Mouse (Mus musculus): ENCODE measurements at regions not wholly inside any gene's neighbourhood (a gene's known extent, or its start where the extent isn't known, plus 50 kb on each side); places are given as distances from the start of the nearest gene placed in this dataset.

DNA sequence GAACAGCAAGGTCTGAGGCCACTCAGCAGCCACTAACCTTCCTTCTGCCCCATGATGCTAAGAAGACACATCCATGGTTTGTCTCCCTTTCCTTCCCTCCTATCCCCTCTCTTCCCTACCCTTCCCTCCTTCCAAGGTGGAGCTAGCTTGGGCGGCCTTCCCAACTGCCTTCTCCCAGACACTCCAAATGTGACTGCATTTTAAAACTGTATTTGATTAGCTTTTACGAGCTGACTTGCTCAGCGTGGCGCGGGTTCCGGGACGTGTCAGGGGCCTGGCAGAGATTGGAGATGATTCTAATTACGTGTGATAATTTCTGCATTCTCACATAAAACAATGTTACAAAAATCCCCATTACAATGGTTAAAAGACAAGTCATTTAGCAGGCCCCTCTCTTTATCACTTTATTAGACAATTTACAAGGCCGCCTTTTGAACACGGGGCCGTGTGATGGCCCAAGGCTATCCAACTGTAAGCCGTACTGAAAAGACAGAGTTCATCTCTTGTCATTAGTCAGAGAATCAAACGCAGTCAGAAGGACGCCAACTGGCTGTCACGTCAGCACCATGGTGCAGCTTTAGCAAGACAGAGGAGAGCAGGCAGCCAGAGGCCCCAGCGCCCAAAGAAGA, 108.2 kb downstream of the Cryba4 start:
- intact Hi-C loops (cut with DNase I) = no loop called here
- no peak for DNase-seq

DNA sequence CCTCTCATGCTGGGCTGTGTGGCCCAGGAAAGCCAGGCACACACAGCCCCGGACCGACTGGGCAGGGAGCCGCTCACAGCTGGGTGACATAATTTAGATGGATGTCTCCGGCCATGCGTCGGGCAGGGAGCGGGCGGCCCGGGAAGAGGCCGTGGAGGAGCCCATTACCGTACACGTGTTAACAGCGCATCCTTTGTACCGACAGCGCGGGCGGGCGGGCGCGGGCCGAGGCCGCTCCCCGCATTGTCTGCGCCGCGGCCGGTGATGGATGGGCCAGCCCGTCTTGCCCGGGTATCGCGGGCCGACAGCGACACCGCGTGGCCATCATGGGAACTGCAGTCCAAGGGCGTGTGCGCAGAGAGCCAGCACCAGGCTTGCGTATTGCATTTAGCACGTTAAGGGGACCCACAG, 98.6 kb downstream of the Cryba4 start:
- intact Hi-C loops (cut with DNase I) = loop anchor here (1.0 to 5.0 kb wide), 3 partner anchors 471 to 880 kb away; no protein-coding TSS in a partner anchor
- peak; percentile 89 to 92 for DNase-seq

DNA sequence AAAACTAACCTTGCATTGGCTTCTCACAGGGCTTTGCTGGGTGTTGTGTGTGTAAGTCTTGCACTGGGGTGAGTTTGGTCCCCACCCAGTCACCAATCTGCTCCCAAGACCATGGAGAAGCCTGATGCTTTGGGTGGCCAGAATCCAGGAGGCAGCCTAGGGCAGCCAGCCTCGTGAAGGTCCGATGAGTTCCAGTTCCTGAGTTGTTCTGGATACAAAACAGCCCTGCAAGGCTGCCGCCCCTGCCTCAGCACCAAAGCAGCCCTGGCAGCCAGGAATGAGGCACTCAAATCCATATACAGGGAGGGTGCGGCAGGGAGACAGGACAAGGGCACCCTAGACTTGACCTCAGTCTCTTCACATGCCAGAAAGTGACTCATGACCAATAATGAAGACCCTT, 97.7 kb downstream of the Cryba4 start:
- intact Hi-C loops (cut with DNase I) = loop anchor here (5.0 kb wide), 1 partner anchor 472 kb away; no protein-coding TSS in a partner anchor
- DNase-seq = no peak

DNA sequence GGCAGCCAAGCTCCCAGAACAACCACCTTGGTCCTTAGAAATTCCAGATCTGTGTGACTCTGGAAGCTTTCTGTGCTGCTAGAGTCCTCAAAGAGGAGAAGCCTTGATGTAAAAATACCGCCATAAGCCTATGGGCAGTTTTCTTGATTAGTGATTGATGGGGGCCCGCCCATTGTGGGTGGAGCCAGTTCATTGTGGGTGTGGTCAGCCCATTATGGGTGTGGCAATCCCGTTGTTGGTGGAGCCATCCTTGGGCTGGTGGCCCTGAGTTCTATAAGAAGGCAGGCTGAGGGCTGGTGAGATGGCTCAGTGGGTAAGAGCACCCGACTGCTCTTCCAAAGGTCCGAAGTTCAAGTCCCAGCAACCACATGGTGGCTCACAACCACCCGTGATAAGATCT, 97.3 kb downstream of the Cryba4 start:
- intact Hi-C loops (cut with DNase I) = no loop called here
- no peak for DNase-seq

DNA sequence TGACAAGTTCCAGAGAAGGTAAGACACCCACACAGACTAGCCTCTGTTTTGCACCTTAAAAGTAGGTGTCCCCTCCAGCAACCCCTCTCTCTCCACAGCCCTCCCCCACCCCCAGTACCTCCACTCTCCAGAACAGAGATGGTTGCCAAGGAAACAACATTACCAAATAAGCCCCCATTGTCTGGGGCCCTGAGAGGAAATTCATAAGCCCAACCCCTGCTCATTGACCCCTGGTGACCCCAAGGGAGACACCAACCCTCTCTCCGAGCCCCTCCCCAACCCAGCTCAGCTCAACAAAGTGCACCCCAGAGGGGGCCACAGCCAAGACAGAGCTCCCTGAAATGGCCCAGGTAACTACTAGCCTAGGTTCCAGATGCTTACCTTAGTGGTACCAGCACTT, 96.3 kb downstream of the Cryba4 start:
- DNase-seq = no peak
- intact Hi-C loops (cut with DNase I) = no loop called here

DNA sequence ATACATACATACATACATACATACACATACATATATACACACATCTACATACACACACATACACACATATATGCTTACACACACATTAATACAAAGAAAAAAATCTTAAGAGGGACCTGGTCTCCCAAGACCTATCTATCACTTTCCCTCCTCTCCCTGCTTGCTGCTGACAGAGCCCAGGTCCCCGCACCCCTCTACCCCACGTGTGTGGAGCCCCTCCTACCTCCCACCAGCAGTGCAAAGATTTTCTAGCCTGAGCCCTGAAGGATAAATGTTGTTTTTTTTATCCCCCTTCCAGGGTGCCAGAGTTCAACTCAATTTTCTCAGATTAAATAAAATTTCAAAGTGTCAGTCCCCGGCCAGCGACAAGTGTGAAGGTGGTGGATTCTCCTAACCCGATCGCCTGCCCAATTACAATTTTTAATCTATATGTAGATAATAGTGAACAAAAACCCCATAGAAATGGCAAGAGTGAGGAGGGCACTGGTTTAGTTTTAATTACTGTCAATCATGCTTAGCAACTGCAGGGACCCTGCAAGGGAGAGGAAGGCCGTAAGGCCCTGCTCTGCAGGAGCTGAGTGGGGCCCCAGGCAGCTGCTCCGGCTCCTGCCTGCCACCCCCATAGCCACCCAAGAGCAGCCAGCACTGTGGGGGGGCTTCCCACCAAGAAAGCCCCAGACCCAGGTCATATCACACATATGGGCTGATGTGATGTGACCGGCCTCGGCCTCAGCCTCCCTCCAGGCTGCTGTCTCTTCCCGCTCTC, 85.7 kb downstream of the Cryba4 start:
- intact Hi-C loops (cut with DNase I) = no loop called here
- no peak for DNase-seq

DNA sequence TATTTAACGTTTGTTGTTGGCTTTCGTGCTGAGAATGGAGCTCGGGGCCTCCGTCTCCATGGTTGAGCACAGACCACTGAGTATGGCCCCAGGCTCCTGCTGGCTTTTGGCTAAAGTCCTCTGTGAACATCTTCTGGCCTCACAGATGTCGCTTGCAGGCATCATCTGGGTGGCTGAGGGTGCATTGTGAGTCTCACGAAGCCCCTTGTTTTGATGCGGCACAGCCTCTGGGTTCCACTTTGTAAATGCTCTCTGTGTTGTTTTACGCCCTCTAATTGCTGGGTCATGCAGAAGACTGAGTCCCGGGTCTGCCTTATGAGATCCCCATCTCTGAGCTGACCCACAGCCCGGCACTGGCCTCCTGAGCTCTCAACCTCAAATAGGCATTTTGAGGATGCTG, 84.5 kb downstream of the Cryba4 start:
- intact Hi-C loops (cut with DNase I) = no loop called here
- no peak for DNase-seq

DNA sequence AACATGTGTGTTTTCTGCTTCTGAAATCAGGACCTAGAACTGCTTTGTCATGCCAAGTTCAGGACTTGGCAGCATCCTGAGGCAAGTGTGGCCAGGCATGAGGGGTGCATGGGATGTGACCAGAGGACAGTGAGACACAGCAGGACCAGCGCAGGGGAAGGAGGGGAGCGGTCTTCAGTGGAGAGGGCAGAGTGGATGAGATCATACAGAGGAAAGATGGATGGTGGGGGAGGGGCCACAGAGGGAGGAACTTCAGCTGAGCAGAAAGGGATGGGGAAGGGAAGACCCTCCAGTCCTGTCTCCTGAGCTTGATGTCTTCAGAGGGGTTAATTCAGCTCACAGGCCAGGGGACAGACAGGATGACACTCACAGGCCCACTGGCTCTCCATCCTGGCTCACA, 81.0 kb downstream of the Cryba4 start:
- intact Hi-C loops (cut with DNase I) = no loop called here

DNA sequence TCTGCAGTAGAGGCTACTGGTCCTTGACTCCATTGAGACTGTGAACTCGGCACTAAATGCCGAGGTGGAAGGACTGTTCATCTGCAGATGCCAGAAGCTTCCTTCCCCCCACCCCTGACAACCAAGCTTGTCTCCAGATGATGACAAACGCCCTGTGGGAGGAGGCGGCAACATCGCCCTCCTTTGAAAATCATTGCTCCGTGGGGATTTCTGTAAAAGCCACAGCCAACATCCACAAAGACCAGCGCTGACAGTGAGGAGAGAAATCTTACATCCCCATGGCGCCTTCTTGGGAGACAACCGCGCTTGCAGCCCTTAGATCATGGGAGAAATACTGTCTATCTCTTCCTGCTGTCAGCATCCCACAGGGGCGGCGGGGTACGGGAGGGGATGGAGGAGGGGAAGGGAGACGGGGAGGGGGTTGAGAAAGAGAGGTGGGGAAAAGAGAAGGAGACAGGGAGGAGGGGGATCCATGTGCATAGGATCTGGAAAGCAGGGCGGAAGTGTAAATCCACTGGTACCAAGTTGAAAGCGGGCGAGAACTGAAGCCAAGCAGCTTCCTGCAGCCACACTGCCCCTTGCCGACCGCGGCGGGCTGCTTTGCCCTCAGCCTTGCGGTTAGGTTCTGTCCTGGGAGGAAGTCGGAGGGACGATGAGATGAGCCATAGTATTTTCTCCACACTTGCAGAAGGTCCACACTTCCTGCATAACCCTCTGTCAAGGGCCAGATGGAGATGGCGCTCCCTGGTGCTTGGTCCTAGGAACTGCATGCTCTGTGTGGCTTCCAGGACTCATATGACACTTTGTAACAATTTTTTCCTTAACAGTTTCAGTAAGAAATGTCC, 72.9 kb downstream of the Cryba4 start:
- DNase-seq = peak; percentile 29 to 63
- intact Hi-C loops (cut with DNase I) = no loop called here

More for the DNA sequence above, 81.0 kb downstream of the Cryba4 start:
- no peak for DNase-seq

DNA sequence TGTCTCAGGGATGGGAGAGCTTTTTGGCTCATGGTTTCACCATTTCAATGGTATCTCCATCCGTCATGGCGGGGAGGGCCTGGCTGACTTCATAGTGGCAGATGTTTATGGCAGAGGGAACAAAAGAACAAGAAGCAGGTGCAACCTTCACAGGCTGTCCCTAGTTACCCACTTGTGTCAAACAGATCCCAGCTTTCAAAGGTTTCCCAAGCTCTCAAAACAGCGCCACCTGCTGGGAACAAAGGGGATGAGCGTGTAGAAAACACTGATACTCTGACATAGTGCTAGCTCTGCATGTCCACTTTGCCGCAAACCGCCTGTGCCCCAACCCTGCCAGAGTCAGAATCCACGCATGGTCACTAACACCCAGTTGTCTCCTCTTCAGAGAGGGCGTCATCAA, 69.5 kb downstream of the Cryba4 start:
- DNase-seq = peak; percentile 16 to 43
- intact Hi-C loops (cut with DNase I) = no loop called here

DNA sequence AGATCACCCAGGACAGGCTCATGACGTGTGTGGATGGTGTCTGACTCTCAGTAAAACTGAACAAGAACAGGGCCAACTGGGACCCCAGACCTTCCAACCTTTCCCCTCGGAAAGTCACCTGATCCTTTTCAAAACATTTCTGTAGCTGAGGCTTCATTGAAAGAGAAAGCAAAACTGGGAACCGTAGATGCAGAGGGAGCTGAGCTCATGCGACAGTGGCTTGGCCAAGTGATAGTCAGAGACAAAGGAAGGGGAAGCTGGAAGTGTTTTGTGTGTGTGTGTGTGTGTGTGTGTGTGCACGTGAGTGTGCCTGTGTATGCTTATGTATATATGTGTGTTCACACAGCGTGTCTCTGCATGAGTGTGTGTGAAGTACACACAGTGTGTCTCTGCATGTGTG, 56.7 kb downstream of the Cryba4 start:
- intact Hi-C loops (cut with DNase I) = no loop called here
- DNase-seq = no peak

Data from heart, postnatal 10 days (tissue).